Mouse (Mus musculus) CH12.LX (cell line): ENCODE measurements around the gene Slc24a3. TPM values are rescaled to one million over a fixed set of nuclear protein-coding genes. Genes with fewer than 3 reads are reported as not detected.

Experiments used
- DNase-seq: peaks from one replicate; pipeline ENCODE4 v3.0.0-alpha.2; 2013; ENCODE audit errors: extremely low read depth
- H3K27ac ChIP-seq: 2 replicates; pipeline ENCODE4 v1.5.1; 2012; ENCODE audit warnings: low read depth, mild to moderate bottlenecking, control low read depth, moderate library complexity; ENCODE audit not compliant: insufficient read depth
- H3K27me3 ChIP-seq: replicated peaks from 2 replicates; pipeline ENCODE3; 2012; ENCODE audit warnings: inconsistent platforms
- H3K36me3 ChIP-seq, 2 experiments: replicated peaks in 1 of 2; 2 replicates each; pipeline versions ENCODE3 to v1.6.1; 2012; ENCODE audit warnings: inconsistent platforms in 1 of 2, low read length in 1 of 2, mild to moderate bottlenecking in 1 of 2, mixed read lengths in 1 of 2, moderate library complexity in 1 of 2; ENCODE audit not compliant: control insufficient read depth in 1 of 2, insufficient read depth in 1 of 2
- H3K4me1 ChIP-seq, 2 experiments: 2 replicates each; pipeline ENCODE4 v1.6.1; 2012; ENCODE audit warnings: inconsistent platforms in 1 of 2, moderate library complexity in 1 of 2; ENCODE audit not compliant: insufficient read depth in 2 of 2, control insufficient read depth in 1 of 2
- H3K4me2 ChIP-seq: 2 replicates; pipeline ENCODE4 v1.6.1; 2012; ENCODE audit warnings: low read depth, mild to moderate bottlenecking, control low read depth; ENCODE audit not compliant: poor library complexity, insufficient read depth, severe bottlenecking
- H3K4me3 ChIP-seq, 3 experiments: fragments of 150-350 bp in 1 of 3; sonication (generic) in 1 of 3; replicated peaks in 1 of 3; 2 replicates each; pipeline versions ENCODE3 to v1.5.1; 2011 to 2012; ENCODE audit warnings: low read depth in 2 of 3, low read length in 2 of 3, mild to moderate bottlenecking in 2 of 3, moderate library complexity in 2 of 3, control low read depth in 1 of 3, improper control_type of control experiment in 1 of 3, inconsistent platforms in 1 of 3, mixed read lengths in 1 of 3; ENCODE audit not compliant: poor library complexity in 1 of 3
- H3K79me2 ChIP-seq: replicated peaks from 2 replicates; pipeline ENCODE4 v1.6.1; 2012; ENCODE audit warnings: mild to moderate bottlenecking, moderate library complexity; ENCODE audit not compliant: control insufficient read depth, poor library complexity, insufficient read depth, severe bottlenecking; ENCODE audit errors: extremely low read depth
- H3K9ac ChIP-seq: 2 replicates; pipeline ENCODE4 v1.6.1; 2012; ENCODE audit warnings: low read depth, mild to moderate bottlenecking, control low read depth, moderate library complexity; ENCODE audit not compliant: insufficient read depth
- H3K9me3 ChIP-seq: replicated peaks from 2 replicates; pipeline ENCODE3; 2012; ENCODE audit warnings: low read length, inconsistent platforms, mixed read lengths
- BHLHE40 ChIP-seq: IDR thresholded peaks from 2 replicates; pipeline ENCODE4 v1.6.1; 2011; ENCODE audit warnings: mild to moderate bottlenecking, low read depth, low read length, improper control_type of control experiment
- CHD2 ChIP-seq: IDR thresholded peaks from 2 replicates; pipeline ENCODE4 v1.6.1; 2011; ENCODE audit warnings: low read length, improper control_type of control experiment
- CTCF ChIP-seq, 2 experiments: IDR thresholded peaks in 1 of 2; conservative IDR thresholded peaks in 1 of 2; 2 replicates each; pipeline ENCODE4 v1.5.1; 2011 to 2012; ENCODE audit warnings: low read depth in 2 of 2, low read length in 2 of 2, improper control_type of control experiment in 1 of 2, inconsistent platforms in 1 of 2, mild to moderate bottlenecking in 1 of 2, moderate library complexity in 1 of 2
- E2F4 ChIP-seq: IDR thresholded peaks from 2 replicates; pipeline ENCODE4 v1.6.1; 2011; ENCODE audit warnings: low read depth, low read length, improper control_type of control experiment; ENCODE audit not compliant: insufficient replicate concordance
- EP300 ChIP-seq: IDR thresholded peaks from 2 replicates; pipeline ENCODE4 v1.6.1; 2011; ENCODE audit warnings: low read length, improper control_type of control experiment
- ETS1 ChIP-seq: conservative IDR thresholded peaks from 2 replicates; pipeline ENCODE4 v1.6.1; 2012; ENCODE audit warnings: low read depth, mild to moderate bottlenecking, inconsistent platforms, low read length, improper control_type of control experiment, moderate library complexity
- GABPA ChIP-seq: IDR thresholded peaks from 2 replicates; pipeline ENCODE4 v1.6.1; 2012; ENCODE audit warnings: low read depth, low read length, improper control_type of control experiment, inconsistent platforms; ENCODE audit not compliant: insufficient replicate concordance
- HCFC1 ChIP-seq: IDR thresholded peaks from 2 replicates; pipeline ENCODE4 v1.6.1; 2012; ENCODE audit warnings: low read depth, mild to moderate bottlenecking, inconsistent platforms, low read length, improper control_type of control experiment
- JUND ChIP-seq: conservative IDR thresholded peaks from 2 replicates; pipeline ENCODE4 v1.6.1; 2011; ENCODE audit warnings: low read depth, low read length, improper control_type of control experiment
- MAFK ChIP-seq: IDR thresholded peaks from 2 replicates; pipeline ENCODE4 v1.6.1; 2011; ENCODE audit warnings: low read length, improper control_type of control experiment; ENCODE audit not compliant: insufficient replicate concordance
- MAZ ChIP-seq: IDR thresholded peaks from 2 replicates; pipeline ENCODE4 v1.6.1; 2012; ENCODE audit warnings: low read depth, mild to moderate bottlenecking, inconsistent platforms, low read length, improper control_type of control experiment, moderate library complexity
- MEF2A ChIP-seq: IDR thresholded peaks from 2 replicates; pipeline ENCODE4 v1.6.1; 2014; ENCODE audit warnings: low read depth, mild to moderate bottlenecking, inconsistent platforms, low read length, improper control_type of control experiment, borderline replicate concordance
- MXI1 ChIP-seq: IDR thresholded peaks from 2 replicates; pipeline ENCODE4 v1.6.1; 2011; ENCODE audit warnings: mild to moderate bottlenecking, low read depth, low read length, improper control_type of control experiment
- MYC ChIP-seq: IDR thresholded peaks from 2 replicates; pipeline ENCODE4 v1.6.1; 2011; ENCODE audit warnings: low read depth, mild to moderate bottlenecking, improper control_type of control experiment, low read length
- POLR2A ChIP-seq: IDR thresholded peaks from 2 replicates; pipeline ENCODE4 v1.6.1; 2011; ENCODE audit warnings: low read depth, mild to moderate bottlenecking, improper control_type of control experiment, low read length
- POLR2AphosphoS2 ChIP-seq: IDR thresholded peaks from 2 replicates; pipeline ENCODE4 v1.6.1; 2011; ENCODE audit warnings: low read depth, low read length, improper control_type of control experiment
- SIN3A ChIP-seq: IDR thresholded peaks from 2 replicates; pipeline ENCODE4 v1.6.1; 2012; ENCODE audit warnings: low read length, improper control_type of control experiment, inconsistent platforms
- TBP ChIP-seq: conservative IDR thresholded peaks from 2 replicates; pipeline ENCODE4 v1.6.1; 2011; ENCODE audit warnings: low read depth, low read length, improper control_type of control experiment
- TCF12 ChIP-seq: IDR thresholded peaks from 2 replicates; pipeline ENCODE4 v1.6.1; 2014; ENCODE audit warnings: low read depth, mild to moderate bottlenecking, inconsistent platforms, low read length, improper control_type of control experiment
- UBTF ChIP-seq: IDR thresholded peaks from 2 replicates; pipeline ENCODE4 v1.6.1; 2012; ENCODE audit warnings: low read depth, mild to moderate bottlenecking, inconsistent platforms, low read length, improper control_type of control experiment, moderate library complexity
- ZC3H11A ChIP-seq: IDR thresholded peaks from 2 replicates; pipeline ENCODE4 v1.6.1; 2012; ENCODE audit warnings: low read depth, mild to moderate bottlenecking, inconsistent platforms, low read length, improper control_type of control experiment
- ZKSCAN1 ChIP-seq: IDR thresholded peaks from 2 replicates; pipeline ENCODE4 v1.6.1; 2012; ENCODE audit warnings: low read depth, inconsistent platforms, low read length, improper control_type of control experiment, borderline replicate concordance
- ZNF384 ChIP-seq: IDR thresholded peaks from 2 replicates; pipeline ENCODE4 v1.6.1; 2012; ENCODE audit warnings: low read depth, low read length, improper control_type of control experiment, inconsistent platforms
- dilution Hi-C: fragments of 300-500 bp; cut with MboI; formaldehyde crosslinking; loops from 2 replicates; pipeline ENCODE4 v1.14.3; 2020; ENCODE audit warnings: low sequenced_read_pairs; ENCODE audit not compliant: extremely low pct_unique_long_range_greater_than_20kb, extremely low pct_ligation_motif_present
- in situ Hi-C: fragments of 300-500 bp; cut with MboI; formaldehyde crosslinking; loops from 3 replicates; pipeline ENCODE4 v1.14.3; 2019; ENCODE audit warnings: low sequenced_read_pairs, low pct_ligation_motif_present, low pct_unique_long_range_greater_than_20kb, mixed read lengths
- polyA plus RNA-seq: library from polyadenylated mRNA; unstranded; fragments of >175 nt; gene quantifications from 2 replicates; pipeline ENCODE4 v1.2.1, GENCODE M21; 2012; ENCODE audit warnings: low read depth; ENCODE audit not compliant: insufficient read length
- total RNA-seq, 2 experiments: library from RNA; depleted of rRNA; stranded (reverse); fragments of 300-350 nt in 1 of 2; fragments of >200 nt in 1 of 2; gene quantifications; 2 replicates each; pipeline ENCODE4 v1.2.3; 2012 to 2014

The Slc24a3 gene
- total and polyA plus RNA-seq, 3 experiments, result not detected

DNA sequence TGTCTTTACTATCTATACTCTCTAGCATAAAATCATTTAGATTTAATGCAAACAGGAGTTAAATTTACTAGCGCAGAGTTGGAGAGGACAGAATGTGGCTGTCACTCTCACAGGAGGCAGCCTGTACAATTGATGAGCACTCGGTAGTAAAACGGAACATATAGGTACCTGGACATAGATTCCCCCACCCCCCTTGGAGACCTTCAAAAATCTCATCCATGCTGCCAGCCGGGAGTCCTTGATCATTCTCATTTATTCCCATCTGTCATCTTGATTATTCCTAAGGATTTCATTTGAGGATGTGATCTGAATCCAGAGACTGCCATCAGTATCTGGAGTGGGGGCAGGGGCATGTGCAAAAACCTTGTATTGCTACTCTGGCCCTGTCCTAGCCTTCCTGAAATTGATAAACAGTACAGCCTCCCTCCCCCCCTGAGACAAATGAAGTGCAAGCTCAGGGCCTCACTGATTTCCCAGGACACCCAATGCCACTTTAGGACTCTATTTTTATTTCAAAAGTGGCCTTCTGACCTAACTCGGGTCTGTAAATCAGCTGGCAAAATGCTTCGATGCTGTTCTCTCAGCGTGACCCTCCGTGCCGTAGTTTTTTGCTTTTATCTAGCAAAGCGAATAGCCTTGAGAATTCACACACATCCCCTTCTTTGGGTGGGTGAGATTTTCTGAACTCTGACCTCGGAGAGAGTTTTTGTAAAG, 237.4 kb downstream of the Slc24a3 start:
- Histone ChIP-seq H3K27ac (no peak overlapping the region), H3K9me3 (no peaks in the 10 kb centered on the region), H3K9ac (no peak overlapping the region), H3K4me1 (peaks cover 0 to 17% of the 10 kb centered on the region in 2 experiments; a peak in 2 of 4 replicates), H3K27me3 (no peaks in the 10 kb centered on the region), H3K4me2 (no peak overlapping the region), H3K36me3 (no peaks in the 10 kb centered on the region), H3K4me3 (no peak overlapping the region), H3K79me2 (no peaks in the 10 kb centered on the region)
- TF ChIP-seq HCFC1 (no peak), UBTF (no peak), ZC3H11A (no peak), MEF2A (no peak), CHD2 (no peak), TBP (no peak), ETS1 (no peak), MXI1 (no peak), CTCF (conservative IDR thresholded peaks at IDR 0.05 in 1 of 2, IDR thresholded peaks at IDR 0.05 in 1 of 2; ENCODE audit: low read depth in 2 of 2, low read length in 2 of 2) (no peak), MYC (no peak), GABPA (no peak), EP300 (no peak), E2F4 (no peak), ZKSCAN1 (no peak), JUND (no peak), MAZ (no peak), POLR2A (no peak), ZNF384 (no peak), TCF12 (no peak)
- no peak for DNase-seq
- dilution Hi-C loops (no loop called here), in situ Hi-C loops (no loop called here)

DNA sequence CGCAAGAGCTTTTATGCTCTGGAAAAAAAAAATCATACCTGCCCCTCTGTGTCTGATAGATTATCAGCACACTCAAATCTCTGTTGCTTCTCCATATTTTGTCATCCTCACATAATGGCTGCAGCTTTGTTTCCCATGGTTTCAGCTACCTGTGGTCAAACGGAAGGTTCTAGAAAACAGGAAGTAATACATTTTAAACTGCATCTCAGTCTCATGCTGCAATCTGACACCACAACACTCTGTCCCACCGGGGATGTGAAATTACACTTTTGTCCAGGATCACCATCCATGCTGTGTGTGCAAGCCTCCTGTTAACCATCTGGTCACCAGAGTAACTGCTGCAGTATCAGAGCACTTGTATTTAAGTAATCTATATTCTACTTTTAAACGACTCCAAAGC, 238.2 kb downstream of the Slc24a3 start:
- dilution Hi-C loops, result no loop called here
- in situ Hi-C loops, result no loop called here
- peak; percentile 8 for DNase-seq
- H3K9ac ChIP-seq, result no peak overlapping the region
- peaks cover 0 to 17% of the 10 kb centered on the region in 2 experiments; a peak in 2 of 4 replicates for H3K4me1 ChIP-seq
- no peak overlapping the region for H3K27ac ChIP-seq
- H3K4me3 ChIP-seq, result no peak overlapping the region
- no peaks in the 10 kb centered on the region for H3K27me3 ChIP-seq
- no peak overlapping the region for H3K4me2 ChIP-seq
- TF ChIP-seq ZC3H11A (no peak), CHD2 (no peak), EP300 (no peak), POLR2A (no peak), UBTF (no peak), MAFK (no peak), SIN3A (no peak), POLR2AphosphoS2 (no peak), ZKSCAN1 (no peak), MEF2A (no peak), BHLHE40 (no peak)
- no peaks in the 10 kb centered on the region for H3K36me3 ChIP-seq
- H3K9me3 ChIP-seq, result no peaks in the 10 kb centered on the region
- H3K79me2 ChIP-seq, result no peaks in the 10 kb centered on the region
